Mouse (Mus musculus) Muller cell, postnatal 12 days (primary cell): Measurements from ENCODE around the gene Agbl4.
"Not testable (repeated sequence)": the region's sequence is repeated elsewhere in the genome, so short reads cannot be mapped to it uniquely, and the experiment has no call there.

Experiments
- DNase-seq: peaks from one replicate; pipeline ENCODE4 v3.0.0-alpha.2; 2015; ENCODE audit errors: inconsistent ontology term

Agbl4 gene

GRCm38 (mm10) chr4:110916565-110916964 is 519.1 kb downstream of the Agbl4 start:
- no peak for DNase-seq

GRCm38 (mm10) chr4:110921013-110921412 is 523.6 kb downstream of the Agbl4 start:
- DNase-seq: no peak

GRCm38 (mm10) chr4:111001641-111002040 is 604.2 kb downstream of the Agbl4 start:
- no peak for DNase-seq

- DNase-seq: peak; percentile 82
Measured at GRCm38 (mm10) chr4:111004719-111005479, 607.4 kb downstream of the Agbl4 start.

- DNase-seq: peak; percentile 52
Measured at GRCm38 (mm10) chr4:111019376-111019775, 621.9 kb downstream of the Agbl4 start.

- no peak for DNase-seq
Measured at GRCm38 (mm10) chr4:111067330-111067729, 669.9 kb downstream of the Agbl4 start.

- DNase-seq: no peak
Measured at GRCm38 (mm10) chr4:111073738-111074497, 676.5 kb downstream of the Agbl4 start.

- no peak for DNase-seq
Measured at GRCm38 (mm10) chr4:111074701-111075154, 677.3 kb downstream of the Agbl4 start.

- DNase-seq: no peak
Measured at GRCm38 (mm10) chr4:111077810-111078209, 680.3 kb downstream of the Agbl4 start.

GRCm38 (mm10) chr4:111085330-111085729 is 687.9 kb downstream of the Agbl4 start:
- DNase-seq: no peak

GRCm38 (mm10) chr4:111136217-111137147 is 739.0 kb downstream of the Agbl4 start:
- no peak for DNase-seq

GRCm38 (mm10) chr4:111147748-111148147 is 750.3 kb downstream of the Agbl4 start:
- DNase-seq: no peak

GRCm38 (mm10) chr4:111155859-111156258 is 758.4 kb downstream of the Agbl4 start:
- DNase-seq: no peak

- DNase-seq: no peak
Measured at GRCm38 (mm10) chr4:111181478-111181877, 784.0 kb downstream of the Agbl4 start.

- peak; percentile 6 for DNase-seq
Measured at GRCm38 (mm10) chr4:111200100-111200499, 802.6 kb downstream of the Agbl4 start.

GRCm38 (mm10) chr4:111215191-111215762 is 817.8 kb downstream of the Agbl4 start:
- no peak for DNase-seq

GRCm38 (mm10) chr4:111219030-111219429 is 821.6 kb downstream of the Agbl4 start:
- not testable (repeated sequence) for DNase-seq

- DNase-seq: not testable (repeated sequence)
Measured at GRCm38 (mm10) chr4:111219543-111219942, 822.1 kb downstream of the Agbl4 start.

GRCm38 (mm10) chr4:111233849-111234248 is 836.4 kb downstream of the Agbl4 start:
- no peak for DNase-seq

GRCm38 (mm10) chr4:111251917-111252316 is 854.5 kb downstream of the Agbl4 start:
- DNase-seq: no peak

- peak; percentile 30 for DNase-seq
Measured at GRCm38 (mm10) chr4:111255499-111255898, 858.0 kb downstream of the Agbl4 start.
